ENCODE assay signal across 11 mouse cellular contexts in the genomic region with DNA sequence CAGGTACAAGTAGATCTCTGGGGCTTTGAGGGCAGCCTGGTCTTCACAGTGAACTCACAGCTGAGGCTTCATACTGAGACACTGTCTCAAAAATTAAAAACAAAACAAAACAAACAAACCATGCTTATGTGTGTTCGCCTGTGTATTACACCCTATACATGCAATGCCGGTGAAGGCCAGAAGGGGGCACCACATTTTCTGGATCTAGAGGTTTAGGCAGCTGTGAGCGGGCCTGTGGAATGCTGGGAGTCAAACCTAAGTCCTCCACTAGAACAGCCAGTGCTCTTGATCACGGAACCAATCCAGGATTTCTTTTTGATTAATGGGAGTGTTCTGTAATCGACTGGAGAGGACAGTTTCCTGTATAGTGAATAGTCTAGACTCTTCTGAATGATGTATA. TPM values are rescaled to one million over a fixed set of nuclear protein-coding genes. Genes with fewer than 3 reads are reported as not detected.
DNase-seq lines count a peak whose midpoint lies in the region; ATAC-seq and TF ChIP-seq lines count a peak whose summit lies in the region.
"Had no signal": no experiment of that assay in that cellular context is flagged by ENCODE, and none has a peak within 500 bp of the region (broad histone marks: within the 10 kb centered on the region; RNA-seq: fewer than 3 reads in every experiment).

No protein-coding gene starts in this region.

- 65% methylated on average over 5 of the region's 5 CpGs for WGBS in midbrain, embryonic 14.5 days
- WGBS in midbrain, embryonic 13.5 days: 57% methylated on average over 5 of the region's 5 CpGs
- 53% methylated on average over 5 of the region's 5 CpGs for WGBS in embryonic facial prominence, embryonic 10.5 days
- 60% methylated on average over 5 of the region's 5 CpGs for WGBS in small intestine, adult 2 months
- WGBS in intestine, embryonic 16.5 days: 49% methylated on average over 5 of the region's 5 CpGs

- TF ChIP-seq CTCF in small intestine, adult 2 months (IDR thresholded peaks at IDR 0.05; ENCODE audit: extremely low read depth, insufficient read length, insufficient replicate concordance, low read depth, low read length): peak; percentile 67; the same call in 1 of the 2 replicates

- no peak overlapping the region for H3K4me3 ChIP-seq in midbrain, embryonic 14.5 days (replicated peaks; ENCODE audit: low read depth, low read length)
- H3K4me3 ChIP-seq in midbrain, embryonic 13.5 days (replicated peaks): no peak overlapping the region
- no peak overlapping the region for H3K4me3 ChIP-seq in embryonic facial prominence, embryonic 10.5 days
- H3K4me3 ChIP-seq in small intestine, adult 2 months (ENCODE audit: low read depth, low read length): no peak overlapping the region
- no peak overlapping the region for H3K4me3 ChIP-seq in intestine, embryonic 16.5 days (ENCODE audit: low read length)
- H3K4me3 ChIP-seq: forebrain, embryonic 13.5 days; heart, embryonic 15.5 days had no signal

- no peak for TF ChIP-seq POLR2A in small intestine, adult 2 months (IDR thresholded peaks at IDR 0.05; ENCODE audit: low read depth, low read length)

- ATAC-seq in CD4-positive, CD25-positive, alpha-beta regulatory T cell, adult 4 months: no peak
- ATAC-seq in midbrain, embryonic 14.5 days (ENCODE audit: low FRiP score, low TSS enrichment): no peak
- ATAC-seq in midbrain, embryonic 13.5 days: no peak
- no peak for ATAC-seq in intestine, embryonic 16.5 days
- ATAC-seq: forebrain, embryonic 13.5 days had no signal

- no peaks in the 10 kb centered on the region for H3K4me1 ChIP-seq in midbrain, embryonic 14.5 days (ENCODE audit: control insufficient read depth, insufficient read depth, low read length)
- H3K4me1 ChIP-seq in midbrain, embryonic 13.5 days (replicated peaks): 0 out of 2 replicates have a peak, but pooled peaks cover 5% of the 10 kb centered on the region
- H3K4me1 ChIP-seq in embryonic facial prominence, embryonic 10.5 days: peaks cover 13% of the 10 kb centered on the region
- peaks cover 3% of the 10 kb centered on the region; the same call in 1 of the 2 replicates for H3K4me1 ChIP-seq in small intestine, adult 2 months (ENCODE audit: control insufficient read depth, insufficient read depth, insufficient read length, low read length)
- no peaks in the 10 kb centered on the region for H3K4me1 ChIP-seq in intestine, embryonic 16.5 days (ENCODE audit: control insufficient read depth, insufficient read depth, low read length)
- H3K4me1 ChIP-seq: forebrain, embryonic 13.5 days had no signal

- H3K36me3 ChIP-seq in midbrain, embryonic 14.5 days (ENCODE audit: control insufficient read depth, insufficient read depth, low read length): no peaks in the 10 kb centered on the region
- no peaks in the 10 kb centered on the region for H3K36me3 ChIP-seq in midbrain, embryonic 13.5 days
- no peaks in the 10 kb centered on the region for H3K36me3 ChIP-seq in embryonic facial prominence, embryonic 10.5 days (replicated peaks)
- no peaks in the 10 kb centered on the region for H3K36me3 ChIP-seq in small intestine, adult 2 months (ENCODE audit: control insufficient read depth, insufficient read depth, low read length)
- H3K36me3 ChIP-seq in intestine, embryonic 16.5 days (ENCODE audit: control insufficient read depth, insufficient read depth, low read length): no peaks in the 10 kb centered on the region
- H3K36me3 ChIP-seq: heart, embryonic 15.5 days had no signal

- no peak overlapping the region for H3K27ac ChIP-seq in midbrain, embryonic 14.5 days (replicated peaks; ENCODE audit: low read depth, low read length)
- H3K27ac ChIP-seq in midbrain, embryonic 13.5 days: no peak overlapping the region
- no peak overlapping the region for H3K27ac ChIP-seq in embryonic facial prominence, embryonic 10.5 days (replicated peaks)
- H3K27ac ChIP-seq in small intestine, adult 2 months (ENCODE audit: insufficient read depth, low read depth, low read length): no peak overlapping the region
- H3K27ac ChIP-seq in intestine, embryonic 16.5 days (ENCODE audit: low read length): no peak overlapping the region
- H3K27ac ChIP-seq: forebrain, embryonic 13.5 days; heart, embryonic 15.5 days had no signal

- peak; percentile 76 for DNase-seq in CD4-positive, CD25-positive, alpha-beta regulatory T cell, adult 2 months (ENCODE audit: low read depth, low spot score)
- DNase-seq in midbrain, embryonic 14.5 days: peak; percentile 32
- DNase-seq in embryonic facial prominence, embryonic 10.5 days (ENCODE audit: low spot score): peak; percentile 56
- no peak for DNase-seq in frontal cortex, adult 2 months (ENCODE audit: extremely low spot score in 1 of 2, low spot score in 1 of 2)
- DNase-seq: cerebellum, adult 11 months had no signal

- no peak overlapping the region for H3K4me2 ChIP-seq in midbrain, embryonic 14.5 days (ENCODE audit: low read length)
- no peak overlapping the region for H3K4me2 ChIP-seq in midbrain, embryonic 13.5 days (replicated peaks)
- H3K4me2 ChIP-seq in intestine, embryonic 16.5 days (ENCODE audit: low read depth, low read length): no peak overlapping the region
- H3K4me2 ChIP-seq: forebrain, embryonic 13.5 days; heart, embryonic 15.5 days had no signal

- no peak overlapping the region for H3K9ac ChIP-seq in midbrain, embryonic 14.5 days (replicated peaks; ENCODE audit: low read length)
- H3K9ac ChIP-seq in midbrain, embryonic 13.5 days (replicated peaks): no peak overlapping the region
- no peak overlapping the region for H3K9ac ChIP-seq in intestine, embryonic 16.5 days (ENCODE audit: low read depth, low read length)
- H3K9ac ChIP-seq: forebrain, embryonic 13.5 days; heart, embryonic 15.5 days had no signal

- no peaks in the 10 kb centered on the region for H3K9me3 ChIP-seq in midbrain, embryonic 14.5 days (ENCODE audit: control insufficient read depth, low read length)
- no peaks in the 10 kb centered on the region for H3K9me3 ChIP-seq in midbrain, embryonic 13.5 days
- no peaks in the 10 kb centered on the region for H3K9me3 ChIP-seq in embryonic facial prominence, embryonic 10.5 days
- H3K9me3 ChIP-seq in intestine, embryonic 16.5 days (ENCODE audit: control insufficient read depth, low read length): no peaks in the 10 kb centered on the region
- H3K9me3 ChIP-seq: forebrain, embryonic 13.5 days; heart, embryonic 15.5 days had no signal

- H3K27me3 ChIP-seq in midbrain, embryonic 14.5 days (ENCODE audit: control insufficient read depth, insufficient read depth, low read length): no peaks in the 10 kb centered on the region
- H3K27me3 ChIP-seq in midbrain, embryonic 13.5 days: no peaks in the 10 kb centered on the region
- H3K27me3 ChIP-seq in embryonic facial prominence, embryonic 10.5 days (replicated peaks; ENCODE audit: low read depth, poor library complexity, severe bottlenecking): no peaks in the 10 kb centered on the region
- H3K27me3 ChIP-seq in small intestine, adult 2 months (ENCODE audit: control insufficient read depth, insufficient read depth, low read length): no peaks in the 10 kb centered on the region
- no peaks in the 10 kb centered on the region for H3K27me3 ChIP-seq in intestine, embryonic 16.5 days (replicated peaks; ENCODE audit: control insufficient read depth, insufficient read depth, low read length)
- H3K27me3 ChIP-seq: forebrain, embryonic 13.5 days; heart, embryonic 15.5 days had no signal

RNA-seq across cellular contexts. Expression of gene Tnfrsf9, which starts 11.6 kb away (rescaled TPM):
- 100 to 1,000 TPM; 209 to 263 TPM for polyA plus RNA-seq in CD4-positive, CD25-positive, alpha-beta regulatory T cell, adult 4 months (2017; shearing (Covaris generic))
- 0.13 TPM in 1 of 2 replicates, not detected in the other for polyA plus RNA-seq in midbrain, embryonic 14.5 days (2014; fragmentation: Nextera tagmentation; extraction: Ambion mirVana)
- 0.12 and 0.16 TPM in 2 replicates for polyA plus RNA-seq in midbrain, embryonic 13.5 days (2015; fragmentation: Nextera tagmentation; extraction: Ambion mirVana)
- polyA plus RNA-seq in embryonic facial prominence, embryonic 10.5 days (2016; fragmentation: Nextera tagmentation; extraction: Ambion mirVana): 0.38 and 0.69 TPM in 2 replicates
- 0.72 and 1.3 TPM in 2 replicates for polyA plus RNA-seq in small intestine, adult 2 months (2012; rRNA removed)
- polyA plus RNA-seq in frontal cortex, adult 2 months (2012; rRNA removed): 1.3 and 2.6 TPM in 2 replicates
- 2.4 and 2.5 TPM in 2 replicates for polyA plus RNA-seq in intestine, embryonic 16.5 days (2015; fragmentation: Nextera tagmentation; extraction: Ambion mirVana)

RNA-seq across cellular contexts. Expression of gene Park7, which starts 11.7 kb away (rescaled TPM):
- polyA plus RNA-seq in CD4-positive, CD25-positive, alpha-beta regulatory T cell, adult 4 months (2017; shearing (Covaris generic)): 100 to 1,000 TPM; 550 to 588 TPM
- polyA plus RNA-seq in midbrain, embryonic 14.5 days (2014; fragmentation: Nextera tagmentation; extraction: Ambion mirVana): 367 and 400 TPM in 2 replicates
- polyA plus RNA-seq in midbrain, embryonic 13.5 days (2015; fragmentation: Nextera tagmentation; extraction: Ambion mirVana): 373 and 377 TPM in 2 replicates
- polyA plus RNA-seq in embryonic facial prominence, embryonic 10.5 days (2016; fragmentation: Nextera tagmentation; extraction: Ambion mirVana): 496 and 508 TPM in 2 replicates
- 41.1 and 70.5 TPM in 2 replicates for polyA plus RNA-seq in small intestine, adult 2 months (2012; rRNA removed)
- 306 and 313 TPM in 2 replicates for polyA plus RNA-seq in frontal cortex, adult 2 months (2012; rRNA removed)
- 390 and 416 TPM in 2 replicates for polyA plus RNA-seq in intestine, embryonic 16.5 days (2015; fragmentation: Nextera tagmentation; extraction: Ambion mirVana)

Comparison
In these comparisons a context has a peak if more than half of its experiments do, and no peak if none do; other contexts are left out.
1. DNase-seq: peak in CD4-positive, CD25-positive, alpha-beta regulatory T cell, adult 2 months (single experiment), midbrain, embryonic 14.5 days (single experiment) and embryonic facial prominence, embryonic 10.5 days (single experiment); none in frontal cortex, adult 2 months (0 of 2).
2. RNA of gene Tnfrsf9, which starts 11.6 kb away (polyA plus RNA-seq): 209 to 263 TPM in CD4-positive, CD25-positive, alpha-beta regulatory T cell, adult 4 months; 2.4 to 2.5 TPM in intestine, embryonic 16.5 days, 0.72 to 1.3 TPM in small intestine, adult 2 months, 1.3 to 2.6 TPM in frontal cortex, adult 2 months, 0.38 to 0.69 TPM in embryonic facial prominence, embryonic 10.5 days, 0.12 to 0.16 TPM in midbrain, embryonic 13.5 days and 0.13 TPM in midbrain, embryonic 14.5 days; every median in the first group is over 10 times any median in the second.